Mouse (Mus musculus): ENCODE data around the gene Lrrk1. TPM values are rescaled to one million over a fixed set of nuclear protein-coding genes. Genes with fewer than 3 reads are reported as not detected.

The Lrrk1 gene
- 16.6 and 16.8 TPM in 2 replicates for total RNA-seq (2017)

- peak; percentile 64 for ATAC-seq (replicated peaks; ENCODE audit: low read depth, poor library complexity, severe bottlenecking)
Measured at GRCm38 (mm10) chr7:66387813-66388521, at the start of gene Lrrk1. Gene Lrrk1 (minus strand): TSS chr7:66388350.

DNA sequence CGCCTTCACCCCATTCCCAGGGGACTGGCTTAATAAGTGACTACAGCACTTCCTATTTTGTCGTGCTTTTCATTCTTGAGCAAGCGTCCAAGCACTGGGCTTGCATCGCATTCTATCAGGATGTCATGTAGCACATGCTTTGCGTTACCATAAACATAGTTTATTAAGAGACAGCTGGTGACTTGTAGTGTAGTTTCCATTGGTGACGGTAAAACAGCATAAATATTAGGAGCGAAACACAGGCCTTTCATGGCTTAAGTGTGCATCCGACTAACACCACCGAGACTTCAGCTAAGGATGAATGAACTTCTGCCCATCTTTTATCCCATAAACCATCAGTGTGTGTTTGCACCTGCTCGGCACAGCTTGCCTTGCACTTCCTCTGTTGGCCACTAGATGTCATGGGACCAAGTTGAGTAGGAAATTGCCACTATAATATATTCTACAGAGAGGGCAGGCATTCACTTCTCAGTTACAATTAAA lies 46.3 kb upstream of the Lrrk1 start:
- ATAC-seq (replicated peaks; ENCODE audit: low read depth, poor library complexity, severe bottlenecking) = peak; percentile 78

GRCm38 (mm10) chr7:66427437-66428161 lies 39.4 kb upstream of the Lrrk1 start, which contains the start of gene Aldh1a3:
Gene Aldh1a3 (minus strand): TSS chr7:66427517.
- ATAC-seq (replicated peaks; ENCODE audit: low read depth, poor library complexity, severe bottlenecking) = peak; percentile 70

- no peak for ATAC-seq (replicated peaks; ENCODE audit: low read depth, poor library complexity, severe bottlenecking)
Measured at GRCm38 (mm10) chr7:66427053-66427436, 38.9 kb upstream of the Lrrk1 start.

GRCm38 (mm10) chr7:66421903-66422302 lies 33.8 kb upstream of the Lrrk1 start:
- no peak for ATAC-seq (replicated peaks; ENCODE audit: low read depth, poor library complexity, severe bottlenecking)

- no peak for ATAC-seq (replicated peaks; ENCODE audit: low read depth, poor library complexity, severe bottlenecking)
Measured at GRCm38 (mm10) chr7:66418981-66419380, 30.8 kb upstream of the Lrrk1 start.

- no peak for ATAC-seq (replicated peaks; ENCODE audit: low read depth, poor library complexity, severe bottlenecking)
Measured at GRCm38 (mm10) chr7:66416829-66417228, 28.7 kb upstream of the Lrrk1 start.

GRCm38 (mm10) chr7:66413093-66413492 lies 24.9 kb upstream of the Lrrk1 start:
- ATAC-seq (replicated peaks; ENCODE audit: low read depth, poor library complexity, severe bottlenecking) = no peak

- peak; percentile 65 for ATAC-seq (replicated peaks; ENCODE audit: low read depth, poor library complexity, severe bottlenecking)
Measured at GRCm38 (mm10) chr7:66409433-66409832, 21.3 kb upstream of the Lrrk1 start.

DNA sequence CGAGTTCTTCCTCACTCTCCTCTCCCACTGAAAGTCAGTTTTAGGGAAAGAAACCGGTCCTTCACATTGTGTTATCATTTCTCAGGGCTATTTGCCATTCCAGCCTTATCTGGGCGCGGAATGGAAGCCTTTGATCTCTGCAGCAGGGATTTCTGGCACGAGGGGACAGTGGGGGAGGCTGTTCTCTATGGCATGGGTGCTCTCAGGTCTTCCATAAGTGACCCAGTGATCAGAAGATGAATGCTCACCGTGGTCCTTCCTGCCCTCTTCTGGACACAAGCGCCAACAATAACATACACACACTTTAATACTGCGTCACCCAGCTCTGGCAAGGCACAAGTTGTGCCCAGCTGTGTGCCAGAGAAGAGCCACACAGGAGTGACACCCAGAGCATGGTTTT lies 18.8 kb upstream of the Lrrk1 start:
- no peak for ATAC-seq (replicated peaks; ENCODE audit: low read depth, poor library complexity, severe bottlenecking)

DNA sequence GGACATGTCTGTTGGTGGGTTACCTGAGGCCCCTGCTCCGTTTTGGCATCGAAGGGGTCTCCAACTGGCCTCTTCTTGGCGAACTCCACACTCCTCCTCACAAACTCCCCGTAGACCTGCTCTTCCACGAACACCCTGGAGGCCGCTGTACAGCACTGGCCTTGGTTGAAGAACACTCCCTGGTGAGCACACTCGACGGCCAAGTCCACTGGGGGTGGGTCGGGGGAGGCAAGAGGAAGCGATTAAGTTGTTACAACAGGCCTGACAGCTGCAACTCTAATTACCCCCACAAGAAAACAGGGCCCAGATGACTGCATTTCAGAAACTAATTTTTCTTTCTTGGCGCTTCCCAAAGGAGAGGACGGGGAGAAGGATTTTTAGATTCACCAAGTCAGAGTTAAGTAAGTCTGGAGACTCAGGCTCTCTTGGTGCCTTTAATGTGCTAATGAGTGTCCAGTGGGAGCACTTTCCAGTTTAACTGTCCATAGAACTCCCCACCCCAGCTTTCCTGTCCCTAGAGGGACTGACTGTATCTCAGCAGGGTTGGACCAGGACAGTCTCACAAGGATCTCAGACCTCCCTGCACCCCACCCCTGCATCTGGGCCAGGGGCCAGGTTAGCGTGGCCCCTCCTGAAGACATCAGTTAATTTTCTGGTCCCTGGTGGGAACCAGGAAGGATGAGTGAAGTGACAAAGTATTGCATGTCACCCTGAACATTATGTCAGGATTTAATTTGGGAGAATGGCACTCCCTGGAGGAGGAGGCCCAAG lies 18.0 kb upstream of the Lrrk1 start:
- no peak for ATAC-seq (replicated peaks; ENCODE audit: low read depth, poor library complexity, severe bottlenecking)

GRCm38 (mm10) chr7:66405541-66405940 lies 17.4 kb upstream of the Lrrk1 start:
- no peak for ATAC-seq (replicated peaks; ENCODE audit: low read depth, poor library complexity, severe bottlenecking)

DNA sequence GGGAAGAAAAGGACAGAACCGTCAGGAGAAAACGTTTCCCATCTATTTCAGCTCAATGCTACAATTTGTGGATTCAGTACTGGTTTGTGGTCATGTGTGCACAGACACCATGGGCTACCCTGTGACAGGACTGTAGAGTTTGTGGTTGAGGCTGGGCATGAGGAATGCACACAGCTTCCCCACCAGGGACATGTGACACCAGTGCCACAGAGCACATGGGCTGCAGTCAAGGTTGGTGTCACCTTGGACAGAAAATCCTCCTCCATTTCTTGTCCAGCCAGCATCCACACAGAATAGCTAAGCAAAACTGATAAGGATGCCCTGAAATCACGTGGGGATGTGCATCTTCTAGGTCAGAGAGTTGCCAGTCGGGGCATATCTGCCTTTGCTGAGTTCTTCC lies 16.7 kb upstream of the Lrrk1 start:
- ATAC-seq (replicated peaks; ENCODE audit: low read depth, poor library complexity, severe bottlenecking) = peak; percentile 65

GRCm38 (mm10) chr7:66404141-66404540 lies 16.0 kb upstream of the Lrrk1 start:
- ATAC-seq (replicated peaks; ENCODE audit: low read depth, poor library complexity, severe bottlenecking) = peak; percentile 27

- ATAC-seq (replicated peaks; ENCODE audit: low read depth, poor library complexity, severe bottlenecking) = no peak
Measured at GRCm38 (mm10) chr7:66402876-66403275, 14.7 kb upstream of the Lrrk1 start.

- no peak for ATAC-seq (replicated peaks; ENCODE audit: low read depth, poor library complexity, severe bottlenecking)
Measured at GRCm38 (mm10) chr7:66401605-66402004, 13.5 kb upstream of the Lrrk1 start.

- no peak for ATAC-seq (replicated peaks; ENCODE audit: low read depth, poor library complexity, severe bottlenecking)
Measured at GRCm38 (mm10) chr7:66397288-66397687, 9.1 kb upstream of the Lrrk1 start.

DNA sequence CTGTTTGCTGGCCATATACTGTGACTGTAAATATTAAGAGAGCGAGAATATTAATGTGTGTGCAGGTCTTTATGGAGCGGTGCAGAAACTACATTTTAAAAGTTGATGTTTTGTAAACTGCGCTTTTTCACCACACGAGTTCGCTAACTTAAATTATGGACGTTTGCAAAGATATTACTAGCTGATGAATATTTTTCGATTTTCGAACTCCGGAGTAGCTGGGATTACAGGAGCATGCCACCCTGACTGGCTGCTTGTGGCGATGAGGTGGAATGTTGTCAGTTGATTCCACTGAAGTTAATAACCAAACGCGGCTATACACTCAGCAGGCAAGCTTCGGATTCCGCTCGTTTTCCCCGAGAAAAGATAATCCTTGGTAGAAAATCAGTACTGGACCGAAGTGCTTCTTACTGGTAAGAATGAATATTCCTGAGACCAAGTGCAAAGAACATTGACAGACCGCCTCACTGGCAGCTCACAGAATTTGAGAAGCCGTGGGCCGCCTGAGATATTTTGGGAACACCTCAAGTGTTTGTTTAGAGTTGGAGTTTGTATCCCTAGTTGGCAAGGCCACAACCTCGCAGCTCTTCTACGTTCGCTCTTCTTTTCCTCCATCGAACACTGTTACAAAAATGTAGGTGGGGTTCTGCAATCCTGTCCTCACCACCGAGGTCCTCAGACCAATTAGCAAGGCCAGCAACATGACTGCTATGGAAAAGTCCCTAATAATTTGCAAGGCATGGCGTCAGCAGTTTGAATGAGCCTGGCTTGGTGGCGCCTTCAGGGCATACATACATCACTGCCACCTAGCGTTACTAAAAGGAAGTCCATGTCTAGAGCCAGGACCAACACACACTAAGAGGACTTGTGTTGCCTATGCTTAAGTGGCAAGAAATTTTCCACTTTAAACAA lies 727 bp upstream of the Lrrk1 start:
- peak; percentile 79 for ATAC-seq (replicated peaks; ENCODE audit: low read depth, poor library complexity, severe bottlenecking)

GRCm38 (mm10) chr7:66387419-66387812 lies 734 bp downstream of the Lrrk1 start:
- ATAC-seq (replicated peaks; ENCODE audit: low read depth, poor library complexity, severe bottlenecking) = no peak

GRCm38 (mm10) chr7:66386411-66386810 lies 1.7 kb downstream of the Lrrk1 start:
- ATAC-seq (replicated peaks; ENCODE audit: low read depth, poor library complexity, severe bottlenecking) = no peak
